Mouse (Mus musculus): Measurements from ENCODE around the gene Gm9903.
A peak's percentile ranks its signal among the peaks of the same experiment; 100 is the strongest.

Gene Gm9903

DNA sequence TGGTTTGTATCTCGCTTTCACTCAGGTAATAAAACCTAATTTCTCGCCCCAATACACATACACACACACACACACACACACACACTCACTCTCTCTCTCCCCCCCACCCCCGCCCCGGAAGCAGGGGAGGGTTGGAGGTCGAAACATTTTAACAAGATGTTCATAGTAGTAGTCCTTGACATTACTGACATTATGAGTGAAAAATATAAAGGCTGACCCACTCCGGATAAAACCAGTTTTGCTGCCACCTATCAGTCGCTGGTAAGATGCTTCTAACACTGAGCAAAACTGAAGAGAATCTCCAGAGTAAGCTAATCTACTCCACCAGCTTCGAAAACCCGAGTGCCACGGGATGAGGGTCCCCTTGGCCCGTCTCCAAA lies 21.8 kb downstream of the Gm9903 start:
- no peak for DNase-seq

DNA sequence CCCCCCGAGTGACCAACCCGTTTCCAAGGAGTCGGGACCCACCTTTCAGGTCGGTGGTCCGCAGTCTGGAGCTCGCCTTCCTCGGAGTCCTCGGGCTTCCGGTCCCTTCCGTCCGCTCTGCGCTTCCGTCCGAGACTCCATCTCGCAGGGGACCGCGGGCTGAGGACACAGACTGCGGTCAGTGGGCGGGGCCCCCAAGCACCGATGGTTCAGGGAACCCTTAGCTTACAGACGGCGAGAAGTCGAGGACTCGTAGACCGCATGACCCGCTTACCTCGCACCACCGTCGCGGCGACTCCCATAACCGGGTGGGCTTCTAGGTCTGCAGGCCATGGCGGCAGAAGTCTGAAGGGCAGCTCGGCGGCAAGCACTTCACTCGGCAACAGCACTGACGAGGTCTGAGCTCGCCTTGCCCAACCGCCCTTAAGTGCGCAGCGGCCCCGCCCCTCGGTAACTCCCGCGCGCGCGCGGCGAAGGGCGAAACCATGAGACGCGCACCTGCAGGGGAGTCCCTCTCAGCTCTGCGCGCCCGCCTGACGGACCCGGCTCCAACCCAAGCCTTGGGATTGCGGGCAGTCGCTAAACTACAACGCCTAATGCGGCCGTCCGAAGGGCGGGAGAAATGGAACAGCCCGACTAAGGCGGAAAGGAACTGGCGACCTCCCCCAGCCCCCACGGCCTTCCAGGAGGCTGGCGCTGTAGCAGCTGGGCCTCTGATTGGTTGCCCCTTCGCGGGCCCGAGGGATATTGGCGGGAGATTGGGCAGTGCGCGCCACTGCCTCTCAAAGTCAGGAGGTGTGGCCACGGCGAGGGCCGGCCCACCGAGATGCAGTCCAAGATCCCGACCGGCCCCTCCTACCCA lies 22.4 kb downstream of the Gm9903 start, which contains the start of gene Slbp:
Gene Slbp, minus strand, starts transcription at position 654 of the 862 bp plus-strand sequence.
- peak; percentile 91 to 94 for DNase-seq

DNA sequence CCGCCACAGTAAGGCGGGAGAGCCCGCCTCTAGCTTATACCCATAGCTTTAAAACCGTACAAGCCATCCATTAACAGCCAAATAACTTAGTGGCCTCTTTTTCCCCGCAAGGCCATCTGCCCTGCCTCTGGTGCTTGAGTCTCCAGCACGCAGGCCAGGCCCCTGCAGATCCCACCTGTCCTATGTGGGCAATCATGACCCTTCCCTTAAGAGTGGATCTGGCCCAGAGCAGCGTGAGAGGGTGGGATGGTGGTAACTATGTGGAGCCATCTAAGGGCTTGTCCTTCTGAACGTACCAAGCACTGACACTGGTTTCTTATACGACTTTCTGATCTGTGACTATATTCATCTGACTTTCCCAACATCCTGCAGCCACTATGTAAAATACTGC lies 23.1 kb downstream of the Gm9903 start:
- no peak for DNase-seq

DNA sequence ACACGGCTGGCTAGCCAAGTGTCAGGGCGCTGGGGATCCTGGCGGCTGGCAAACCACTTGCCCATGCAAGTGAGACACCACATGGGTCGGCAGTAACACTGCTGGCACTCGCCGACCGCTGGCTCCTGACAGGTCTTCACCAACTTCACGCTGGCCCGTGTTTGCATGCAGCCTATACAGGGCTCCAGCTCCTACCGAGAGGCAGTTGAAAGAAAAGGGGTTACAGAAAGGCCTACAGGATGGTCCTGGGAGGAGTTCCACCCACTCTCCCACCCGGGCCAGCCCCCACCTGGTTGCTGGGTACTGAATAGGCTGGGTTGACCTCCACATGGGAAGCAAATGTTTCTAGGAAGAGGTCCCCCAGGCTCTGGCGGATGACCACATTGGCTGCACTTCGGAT lies 24.7 kb downstream of the Gm9903 start:
- no peak for DNase-seq

DNA sequence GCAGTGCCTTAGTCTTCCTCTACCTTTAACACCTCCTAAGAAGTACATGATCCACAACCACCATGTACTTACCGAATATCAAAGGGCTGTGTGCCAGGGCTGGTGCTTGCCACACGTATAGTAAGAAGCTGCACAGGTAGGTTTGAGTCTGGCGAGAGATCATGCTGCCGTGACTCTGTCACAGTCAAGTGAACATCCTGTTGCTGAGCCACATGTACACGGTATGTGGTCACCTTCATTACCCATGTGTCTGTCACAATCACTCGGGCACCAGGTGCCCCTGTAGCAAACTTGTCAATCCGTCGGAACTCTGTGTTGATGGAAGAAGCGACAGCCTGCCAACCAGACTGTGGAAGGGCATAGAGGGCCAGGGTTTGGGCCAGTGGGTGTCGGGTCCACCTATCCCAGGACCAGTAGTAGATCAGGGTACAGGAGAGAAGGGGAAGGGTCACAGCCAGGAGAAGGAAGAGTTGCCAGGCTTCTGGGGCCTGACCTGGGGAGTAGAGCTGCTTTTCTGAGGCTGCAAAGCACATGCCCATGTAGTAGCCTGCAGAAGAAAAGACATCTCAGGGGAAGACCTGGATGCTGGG lies 25.6 kb downstream of the Gm9903 start:
- DNase-seq = no peak

- DNase-seq = no peak
Measured at GRCm38 (mm10) chr5:33656739-33657138, 27.0 kb downstream of the Gm9903 start.

GRCm38 (mm10) chr5:33657251-33657786 lies 27.6 kb downstream of the Gm9903 start:
- no peak for DNase-seq

- peak; percentile 98 for DNase-seq
Measured at GRCm38 (mm10) chr5:33657787-33658663, 28.3 kb downstream of the Gm9903 start, which contains the start of the genes Tacc3 and Tmem129. Gene Tacc3, plus strand, starts transcription at chr5:33658128. Gene Tmem129, minus strand, starts transcription at chr5:33658416.

GRCm38 (mm10) chr5:33658664-33659050 lies 28.9 kb downstream of the Gm9903 start:
- no peak for DNase-seq

DNA sequence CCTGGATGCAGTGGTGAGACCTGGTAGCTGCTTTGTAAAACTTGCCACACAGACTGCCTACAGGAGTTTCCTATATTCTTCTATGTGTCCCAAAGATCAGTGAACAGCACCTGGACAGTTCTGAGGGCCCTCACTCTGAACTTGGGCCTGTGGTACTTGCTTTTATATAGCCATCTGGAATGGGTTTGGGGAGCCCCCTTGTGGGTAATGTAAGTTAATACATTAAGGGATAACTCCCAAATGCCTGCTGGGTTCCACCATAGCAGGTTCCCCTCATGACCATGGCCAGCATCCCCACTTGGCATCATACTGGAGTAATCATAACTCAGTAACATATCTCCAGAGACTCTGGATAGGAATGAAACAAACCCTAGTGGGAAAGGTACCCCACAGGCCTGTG lies 38.5 kb downstream of the Gm9903 start:
- no peak for DNase-seq

- DNase-seq = no peak
Measured at GRCm38 (mm10) chr5:33671659-33672058, 41.9 kb downstream of the Gm9903 start.

- DNase-seq = no peak
Measured at GRCm38 (mm10) chr5:33674439-33674838, 44.7 kb downstream of the Gm9903 start.

DNA sequence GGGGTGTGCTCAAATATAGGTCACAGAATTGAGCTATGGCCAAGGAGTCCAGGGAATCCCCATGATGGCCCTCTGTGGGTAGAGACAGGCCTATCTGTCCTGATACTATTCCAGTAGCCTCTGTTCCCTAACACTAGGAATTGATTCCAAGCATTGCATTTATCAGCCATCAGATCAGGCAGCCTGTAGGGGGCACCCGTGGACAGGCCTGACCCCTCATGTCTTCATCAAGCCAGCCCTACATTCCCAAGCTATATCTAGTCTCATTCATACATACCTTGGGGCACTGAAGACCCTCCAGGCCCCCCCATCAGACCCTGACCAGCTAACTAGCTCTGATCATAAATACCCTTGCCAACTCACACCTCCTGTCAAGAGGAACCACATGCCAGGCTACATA lies 46.2 kb downstream of the Gm9903 start:
- DNase-seq = no peak

- no peak for DNase-seq
Measured at GRCm38 (mm10) chr5:33678244-33678643, 48.5 kb downstream of the Gm9903 start.

- DNase-seq = no peak
Measured at GRCm38 (mm10) chr5:33681044-33681443, 51.3 kb downstream of the Gm9903 start.
